Mouse (Mus musculus) heart, adult 2 months (tissue): ENCODE measurements around the gene Afdn.

ENCODE experiments used
- CTCF ChIP-seq: fragments of 200-600 bp; IDR thresholded peaks from 2 replicates; pipeline ENCODE4 v1.8.1; 2022; ENCODE audit warnings: antibody characterized with exemption, mild to moderate bottlenecking, moderate library complexity
- POLR2A ChIP-seq: fragments of 200-500 bp; IDR thresholded peaks from 2 replicates; pipeline ENCODE4 v1.6.1; 2011; ENCODE audit warnings: mild to moderate bottlenecking, low read depth, low read length, control low read depth; ENCODE audit not compliant: insufficient read depth

DNA sequence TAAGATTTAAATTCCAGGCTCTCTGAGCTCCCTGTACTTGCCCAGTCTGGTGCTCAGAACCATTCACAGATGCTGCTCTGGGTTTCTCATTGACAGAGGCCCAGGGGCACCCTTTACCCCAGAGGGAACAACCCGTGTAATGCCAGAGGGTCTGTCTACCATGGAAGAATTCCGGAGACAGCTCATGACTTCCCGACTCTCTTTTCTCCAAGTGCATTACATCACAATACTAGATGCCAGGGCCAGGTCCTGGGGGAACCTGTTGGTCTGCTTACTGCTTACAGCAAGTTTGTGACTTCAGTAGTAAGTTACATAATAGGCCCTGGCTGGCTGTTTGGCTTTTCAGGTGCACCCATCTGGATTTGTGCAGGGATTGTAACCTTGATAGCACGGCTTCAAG is 45.7 kb upstream of the Afdn start:
- no peak for TF ChIP-seq CTCF
- TF ChIP-seq POLR2A: no peak
